Mouse (Mus musculus) kidney, postnatal 0 days (tissue): Measurements from ENCODE around the gene Gm11037. TPM values are rescaled to one million over a fixed set of nuclear protein-coding genes. Genes with fewer than 3 reads are reported as not detected.
A peak's percentile ranks its signal among the peaks of the same experiment; 100 is the strongest.

Source experiments
- ATAC-seq: fragments of 200-750 bp; cut with Nextera tagmentation; replicated peaks from 2 replicates; pipeline ENCODE4 v1.8.0; 2017; ENCODE audit warnings: low read depth, moderate number of reproducible peaks, moderate TSS enrichment, moderate library complexity; ENCODE audit not compliant: low FRiP score
- DNase-seq: peaks from one replicate; pipeline ENCODE4 v3.0.0-alpha.2; 2016; ENCODE audit warnings: low spot score
- H3K27ac ChIP-seq: fragments of 300-500 bp; sonication (generic); 2 replicates; pipeline ENCODE4 v1.5.1; 2014; ENCODE audit warnings: mild to moderate bottlenecking
- H3K27me3 ChIP-seq: fragments of 300-500 bp; sonication (generic); 2 replicates; pipeline ENCODE4 v1.6.1; 2014; ENCODE audit warnings: low read length, mixed read lengths; ENCODE audit not compliant: insufficient read depth
- H3K36me3 ChIP-seq: fragments of 300-500 bp; sonication (generic); 2 replicates; pipeline ENCODE4 v1.6.1; 2014; ENCODE audit warnings: low read length, mixed read lengths; ENCODE audit not compliant: insufficient read depth
- H3K4me1 ChIP-seq: fragments of 300-500 bp; sonication (generic); replicated peaks from 2 replicates; pipeline ENCODE4 v1.6.1; 2014; ENCODE audit warnings: antibody characterized with exemption, low read length, mixed read lengths; ENCODE audit not compliant: insufficient read depth
- H3K4me2 ChIP-seq: fragments of 300-500 bp; sonication (generic); 2 replicates; pipeline ENCODE4 v1.6.1; 2014; ENCODE audit warnings: mild to moderate bottlenecking, low read length, moderate library complexity, mixed read lengths
- H3K4me3 ChIP-seq: fragments of 300-500 bp; sonication (generic); replicated peaks from 2 replicates; pipeline ENCODE4 v1.5.1; 2014; ENCODE audit warnings: low read depth, low read length
- H3K9ac ChIP-seq: fragments of 300-500 bp; sonication (generic); 2 replicates; pipeline ENCODE4 v1.6.1; 2014; ENCODE audit warnings: low read depth, low read length
- H3K9me3 ChIP-seq: fragments of 300-500 bp; sonication (generic); replicated peaks from 2 replicates; pipeline ENCODE4 v1.6.1; 2016; ENCODE audit warnings: low read length, inconsistent platforms, mixed read lengths
- CTCF ChIP-seq: IDR thresholded peaks from 2 replicates; pipeline ENCODE4 v1.5.1; 2016; ENCODE audit warnings: antibody characterized with exemption, low read depth, mild to moderate bottlenecking, moderate library complexity
- WGBS: fragments of 180-500 bp; shearing (Covaris S2); extraction: QIAGEN DNeasy Blood & Tissue Kit; methylation state at CpG from one replicate; pipeline ENCODE4 v1.1.7; 2014; 5-methylcytosine and 5-hydroxymethylcytosine counted together
- polyA plus RNA-seq: library from polyadenylated mRNA; unstranded; fragments of >200 nt; fragmentation: Nextera tagmentation; extraction: Ambion mirVana; gene quantifications from 2 replicates; pipeline ENCODE4 v1.2.1, GENCODE M21; 2015

Gm11037 gene
- polyA plus RNA-seq, 1 experiment from 2014 or later, result not detected

DNA sequence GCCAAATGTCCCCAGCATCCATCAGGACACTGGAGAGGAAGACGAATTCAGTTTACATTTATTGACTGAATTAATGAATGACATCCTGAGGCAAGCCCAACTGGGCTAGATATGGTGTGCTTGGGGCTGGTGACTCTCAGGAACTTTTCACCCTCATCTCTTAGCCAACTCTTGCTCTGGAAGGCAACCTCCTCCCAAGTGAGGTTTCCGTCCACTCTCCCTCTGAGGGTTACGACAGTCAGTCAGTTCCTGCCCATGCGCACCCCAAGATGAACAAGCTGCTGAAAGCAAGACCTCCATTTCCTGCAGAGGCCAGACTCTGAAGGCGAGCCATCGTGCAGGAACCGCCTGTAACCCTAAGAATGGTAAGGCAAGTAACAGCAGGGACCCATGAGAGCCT, 23.7 kb downstream of the Gm11037 start:
- WGBS, result 89% methylated on average over 7 of the region's 7 CpGs
- H3K4me2 ChIP-seq, result no peak overlapping the region
- no peaks in the 10 kb centered on the region for H3K9me3 ChIP-seq
- no peak for TF ChIP-seq CTCF
- H3K27me3 ChIP-seq, result no peaks in the 10 kb centered on the region
- H3K36me3 ChIP-seq, result peaks cover 13% of the 10 kb centered on the region
- no peak for DNase-seq
- H3K4me1 ChIP-seq, result no peaks in the 10 kb centered on the region
- H3K4me3 ChIP-seq, result no peak overlapping the region
- H3K27ac ChIP-seq, result no peak overlapping the region
- ATAC-seq, result no peak
- no peak overlapping the region for H3K9ac ChIP-seq

DNA sequence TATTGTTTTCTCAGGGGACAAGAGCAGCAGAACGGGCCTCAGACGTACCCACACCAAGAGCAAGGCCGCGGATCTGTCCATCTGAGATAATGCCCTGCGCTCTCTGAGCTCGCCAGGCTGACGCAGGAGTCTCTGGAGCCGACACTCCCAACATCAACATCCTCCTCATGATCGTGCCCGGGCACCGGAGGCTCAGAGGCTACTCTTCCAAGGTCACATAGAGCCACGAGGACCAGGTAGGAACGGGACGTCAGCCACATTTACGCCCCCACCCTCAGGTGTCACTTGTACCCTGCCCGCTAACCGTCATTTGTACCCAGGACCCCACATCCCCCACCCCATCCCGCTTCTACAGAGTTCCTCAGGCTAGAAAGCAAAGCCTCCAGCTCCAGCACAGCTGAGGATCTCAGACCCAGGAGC, 26.2 kb downstream of the Gm11037 start:
- WGBS, result under 1% methylated on average over 18 of the region's 18 CpGs
- Histone ChIP-seq H3K9ac (peak overlapping the region; percentile 81), H3K27me3 (no peaks in the 10 kb centered on the region), H3K4me3 (peak overlapping the region; percentile 66), H3K4me1 (no peaks in the 10 kb centered on the region), H3K36me3 (peaks cover 4% of the 10 kb centered on the region; the same call in 1 of the 2 replicates), H3K4me2 (peak overlapping the region; percentile 82), H3K9me3 (no peaks in the 10 kb centered on the region), H3K27ac (peak overlapping the region; percentile 76; the same call in 1 of the 2 replicates)
- peak; percentile 54 for ATAC-seq
- no peak for TF ChIP-seq CTCF
- peak; percentile 58 for DNase-seq

DNA sequence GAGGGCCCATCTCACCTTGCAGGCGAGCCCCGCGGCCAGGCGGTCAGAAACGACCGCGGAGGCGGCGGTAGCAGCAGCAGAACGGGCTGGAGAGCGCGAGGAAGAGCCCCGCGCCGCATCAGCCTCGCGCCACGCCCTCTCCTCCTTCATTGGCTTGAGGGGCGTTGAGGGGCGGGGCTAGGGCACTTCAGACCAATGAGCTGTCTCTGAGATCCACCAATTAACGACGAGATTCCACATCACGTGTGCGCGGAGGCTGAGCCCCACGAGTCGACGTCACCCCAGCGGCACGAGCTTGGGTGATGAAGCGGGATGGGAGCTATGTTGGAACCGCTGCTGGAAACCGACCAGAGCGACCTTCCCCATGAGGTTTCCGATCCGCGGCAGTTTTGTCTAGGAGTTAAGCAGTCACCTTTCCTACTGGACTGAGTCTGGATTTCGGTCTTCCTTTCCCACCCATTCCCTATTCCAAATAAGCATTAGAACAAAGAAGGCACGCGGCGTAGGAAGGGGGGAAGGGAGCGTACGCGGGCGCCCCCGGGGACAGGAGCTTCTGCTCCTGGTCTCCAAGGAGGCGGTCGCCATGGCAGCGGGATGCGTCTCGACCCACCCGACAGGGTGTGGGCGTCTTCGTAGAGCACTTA, 26.8 kb downstream of the Gm11037 start, which contains the start of gene 1700037H04Rik:
Gene 1700037H04Rik (minus strand): TSS at position 144 of the 644 bp plus-strand sequence.
- H3K4me2 ChIP-seq, result peak within 1 kb of the TSS; percentile 82
- no peaks in the 10 kb centered on the region for H3K4me1 ChIP-seq
- peak; percentile 97 for ATAC-seq
- DNase-seq, result peak; percentile 100
- TF ChIP-seq CTCF, result no peak
- H3K4me3 ChIP-seq, result peak within 1 kb of the TSS; percentile 66
- under 1% methylated on average over 54 of the region's 54 CpGs for WGBS
- H3K36me3 ChIP-seq, result no peaks in the 10 kb centered on the region
- H3K27me3 ChIP-seq, result no peaks in the 10 kb centered on the region
- H3K27ac ChIP-seq, result peak within 1 kb of the TSS; percentile 85
- H3K9ac ChIP-seq, result peak within 1 kb of the TSS; percentile 81
- H3K9me3 ChIP-seq, result no peaks in the 10 kb centered on the region

DNA sequence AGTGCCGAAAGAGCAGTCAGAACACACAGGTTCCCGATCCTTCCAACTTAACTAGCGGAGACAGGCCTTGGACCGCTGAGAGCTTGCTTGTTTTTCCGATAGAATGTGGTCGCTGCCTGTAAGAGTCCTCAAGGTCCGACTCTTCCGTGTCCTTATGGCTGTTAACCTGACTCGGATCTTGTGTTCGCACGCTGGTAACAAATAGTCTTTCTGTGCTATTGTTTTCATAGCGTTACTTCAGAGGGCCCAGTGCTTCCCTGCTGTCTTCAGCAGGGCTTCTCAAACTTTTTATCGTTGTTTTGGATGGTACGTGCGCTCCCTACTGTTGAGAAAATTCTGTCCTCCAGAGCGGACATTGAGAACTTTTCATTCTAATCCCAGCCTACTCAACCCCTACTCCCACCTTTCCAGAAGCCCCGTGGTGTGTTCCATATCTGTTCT, 27.4 kb downstream of the Gm11037 start:
- ATAC-seq, result no peak
- Histone ChIP-seq H3K9me3 (no peaks in the 10 kb centered on the region), H3K36me3 (no peaks in the 10 kb centered on the region), H3K4me2 (peak overlapping the region; percentile 82), H3K27ac (peak overlapping the region; percentile 85), H3K9ac (peak overlapping the region; percentile 49), H3K4me3 (peak overlapping the region; percentile 66), H3K4me1 (no peaks in the 10 kb centered on the region), H3K27me3 (no peaks in the 10 kb centered on the region)
- peak; percentile 88 for DNase-seq
- TF ChIP-seq CTCF, result peak; percentile 58
- 2% methylated on average over 17 of the region's 17 CpGs for WGBS

DNA sequence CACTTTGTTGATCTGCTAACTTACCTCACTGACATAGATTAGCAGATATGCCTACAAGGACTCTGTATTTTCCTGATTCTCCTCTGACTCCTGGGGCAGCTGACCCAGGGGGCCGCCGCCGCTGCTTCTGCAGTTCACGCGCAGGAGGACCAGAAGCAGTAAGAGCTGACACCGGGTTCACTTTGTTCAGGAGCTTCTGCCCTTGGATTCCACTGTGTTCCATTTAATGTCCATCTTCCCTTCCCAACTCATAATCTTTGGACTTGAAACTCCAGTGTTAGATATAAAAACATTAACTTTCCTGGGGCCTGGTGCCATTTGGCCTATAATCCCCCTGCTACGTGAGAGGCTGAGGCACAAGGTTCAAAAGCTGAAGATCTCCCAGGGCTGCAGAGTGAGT, 30.6 kb downstream of the Gm11037 start:
- peak overlapping the region; percentile 27; the same call in 1 of the 2 replicates for H3K27ac ChIP-seq
- ATAC-seq (no peak), DNase-seq (no peak)
- no peak overlapping the region for H3K9ac ChIP-seq
- H3K9me3 ChIP-seq, result no peaks in the 10 kb centered on the region
- H3K36me3 ChIP-seq, result no peaks in the 10 kb centered on the region
- H3K27me3 ChIP-seq, result no peaks in the 10 kb centered on the region
- no peak overlapping the region for H3K4me3 ChIP-seq
- no peaks in the 10 kb centered on the region for H3K4me1 ChIP-seq
- 70% methylated on average over 7 of the region's 7 CpGs for WGBS
- no peak for TF ChIP-seq CTCF
- H3K4me2 ChIP-seq, result no peak overlapping the region

DNA sequence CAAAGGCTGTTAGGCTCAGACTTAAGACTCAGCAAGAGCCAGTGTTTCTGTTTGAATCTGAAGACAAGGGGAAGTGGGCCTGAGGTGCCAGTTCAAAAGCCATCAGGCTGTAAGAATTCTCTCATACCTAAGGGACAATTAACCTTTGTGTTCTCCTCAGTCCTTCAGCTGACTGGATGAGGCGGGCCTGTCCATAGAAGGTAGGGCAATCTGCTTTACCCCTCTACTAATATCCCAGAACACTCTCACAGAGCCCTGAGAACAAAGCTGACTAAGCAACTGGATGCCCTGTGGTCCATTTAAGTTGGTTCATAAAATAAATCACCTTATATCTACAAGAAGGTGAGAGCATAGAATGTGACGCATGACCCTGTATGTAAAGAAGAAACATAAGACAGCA, 32.9 kb downstream of the Gm11037 start:
- WGBS, result 85% methylated on average over 2 of the region's 2 CpGs
- Histone ChIP-seq H3K36me3 (no peaks in the 10 kb centered on the region), H3K27ac (no peak overlapping the region; the same call in 1 of the 2 replicates), H3K4me2 (no peak overlapping the region), H3K27me3 (no peaks in the 10 kb centered on the region), H3K4me1 (no peaks in the 10 kb centered on the region), H3K4me3 (no peak overlapping the region), H3K9me3 (no peaks in the 10 kb centered on the region), H3K9ac (no peak overlapping the region)
- TF ChIP-seq CTCF, result no peak
- DNase-seq (no peak), ATAC-seq (no peak)
